Mouse (Mus musculus) MN1 (cell line): ENCODE results near the gene Ntn5.

Source experiments
- DNase-seq: peaks from one replicate; pipeline ENCODE4 v3.0.0-alpha.2; 2016; ENCODE audit warnings: low spot score

Gene Ntn5

DNA sequence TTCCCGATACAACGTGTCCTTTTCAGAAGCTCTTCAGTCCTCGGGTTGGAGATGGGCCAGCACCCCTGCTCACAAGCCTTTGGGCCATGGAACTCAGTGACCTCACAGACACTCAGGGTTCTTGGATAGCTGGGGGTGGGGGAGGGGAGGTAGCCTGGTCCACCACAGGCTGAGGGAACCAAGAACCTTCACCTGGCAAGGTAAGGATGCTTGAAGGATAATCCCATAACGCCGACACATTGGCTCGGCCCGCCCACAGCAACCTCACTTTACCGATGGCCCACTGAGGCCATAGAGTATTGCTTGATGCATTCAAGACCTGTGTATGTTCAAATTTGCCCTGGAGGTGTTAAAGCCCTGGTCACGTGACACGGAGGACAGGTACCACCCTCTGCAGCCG lies 41.9 kb downstream of the Ntn5 start, which contains the start of gene Spaca4:
Gene Spaca4 (minus strand): TSS at position 101 of the 400 bp plus-strand sequence.
- DNase-seq, result no peak

GRCm38 (mm10) chr7:45726419-45726818 lies 42.6 kb downstream of the Ntn5 start:
- DNase-seq, result no peak

DNA sequence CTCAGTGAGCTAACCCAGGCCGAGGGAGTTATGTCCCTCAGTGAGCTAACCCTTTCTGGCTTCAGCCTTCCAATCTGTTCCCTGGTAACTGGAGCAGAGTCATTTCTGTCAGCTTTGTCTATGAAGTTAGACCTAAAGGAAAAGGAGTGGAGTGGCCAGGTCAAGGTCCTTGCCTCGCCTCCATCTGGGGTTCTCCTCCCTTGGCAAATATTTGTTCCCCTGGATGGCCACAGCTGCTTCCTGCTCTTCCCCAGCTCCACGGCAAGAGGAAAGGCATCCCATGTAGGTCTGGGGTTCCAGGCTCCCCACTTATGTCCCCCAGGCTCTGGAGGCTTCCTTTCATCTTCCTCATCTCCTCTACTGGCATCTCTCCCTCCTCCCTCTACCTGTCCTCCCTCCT lies 43.8 kb downstream of the Ntn5 start:
- DNase-seq, result no peak

DNA sequence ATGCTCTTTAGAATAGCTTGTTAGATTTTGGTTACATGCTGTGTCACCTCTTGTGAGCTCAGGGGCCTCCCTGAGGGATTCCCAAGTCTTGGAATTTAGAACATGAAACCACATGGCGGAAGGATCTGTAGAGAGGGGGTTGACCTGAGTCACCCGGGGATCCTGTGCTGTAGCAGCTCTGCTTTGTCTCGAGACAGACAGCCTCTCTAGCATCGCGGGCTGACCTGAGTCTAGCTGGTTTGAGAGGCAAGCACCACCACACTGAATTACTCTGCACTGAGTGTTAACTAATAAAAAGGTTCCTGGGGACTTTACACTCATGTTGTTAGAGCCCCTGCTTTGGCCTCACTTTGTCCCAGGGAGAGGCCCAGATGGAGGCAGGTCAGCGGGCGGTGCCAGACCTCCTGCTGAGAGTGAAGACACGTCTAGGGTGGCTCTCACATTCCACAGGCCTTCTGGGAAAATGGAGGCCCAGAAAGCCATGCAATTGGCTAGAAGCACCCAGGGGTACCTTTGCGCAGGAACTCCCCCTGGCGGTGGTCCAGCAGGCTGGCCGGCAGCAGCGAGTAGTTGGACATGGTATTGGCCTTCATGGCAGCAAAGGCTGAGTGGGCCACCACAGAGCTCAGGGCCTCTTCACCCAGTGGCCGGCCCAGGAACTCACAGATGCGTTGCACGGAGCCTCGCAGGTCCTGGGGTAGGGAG lies 47.1 kb downstream of the Ntn5 start:
- DNase-seq, result no peak

DNA sequence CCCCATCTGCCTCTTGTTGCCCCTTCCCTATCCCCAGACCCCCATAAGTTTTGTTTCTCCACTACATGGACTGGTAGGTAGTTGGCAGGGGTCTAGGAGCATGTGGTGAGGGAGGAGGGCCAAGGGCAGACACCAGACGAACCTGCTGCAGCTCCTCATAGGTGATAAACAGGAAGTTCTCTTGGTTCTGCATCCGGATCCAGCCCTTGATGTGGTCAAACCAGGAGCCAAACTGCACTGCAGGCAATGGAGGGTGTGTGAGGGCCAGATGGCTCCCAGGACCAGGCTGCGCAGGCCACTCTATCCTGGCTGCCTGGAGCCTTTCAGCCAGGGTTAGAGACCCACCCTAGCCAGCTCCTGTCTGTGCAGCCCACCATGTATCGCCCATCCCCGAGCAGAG lies 49.7 kb downstream of the Ntn5 start:
- no peak for DNase-seq

GRCm38 (mm10) chr7:45739162-45739763 lies 55.4 kb downstream of the Ntn5 start:
- DNase-seq, result peak; percentile 86

DNA sequence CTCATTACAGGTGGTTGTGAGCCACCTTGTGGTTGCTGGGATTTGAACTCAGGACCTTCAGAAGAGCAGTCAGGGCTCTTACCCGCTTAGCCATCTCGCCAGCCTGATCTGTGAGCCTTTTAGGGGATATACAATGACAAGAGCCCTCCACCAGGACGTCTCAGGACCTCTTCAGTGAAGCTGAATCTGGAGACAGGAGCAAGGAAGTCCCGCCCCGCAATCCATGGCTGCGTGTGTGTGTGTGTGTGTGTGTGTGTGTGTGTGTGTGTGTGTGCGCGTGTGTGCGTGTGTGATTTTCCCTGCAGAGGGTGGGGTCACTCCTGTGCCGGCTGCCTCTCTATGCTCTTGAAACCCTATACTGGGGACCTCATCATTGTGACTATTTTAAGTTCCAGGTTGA lies 56.0 kb downstream of the Ntn5 start:
- DNase-seq, result no peak

- no peak for DNase-seq
Observed at GRCm38 (mm10) chr7:45741308-45741707, 57.5 kb downstream of the Ntn5 start.

DNA sequence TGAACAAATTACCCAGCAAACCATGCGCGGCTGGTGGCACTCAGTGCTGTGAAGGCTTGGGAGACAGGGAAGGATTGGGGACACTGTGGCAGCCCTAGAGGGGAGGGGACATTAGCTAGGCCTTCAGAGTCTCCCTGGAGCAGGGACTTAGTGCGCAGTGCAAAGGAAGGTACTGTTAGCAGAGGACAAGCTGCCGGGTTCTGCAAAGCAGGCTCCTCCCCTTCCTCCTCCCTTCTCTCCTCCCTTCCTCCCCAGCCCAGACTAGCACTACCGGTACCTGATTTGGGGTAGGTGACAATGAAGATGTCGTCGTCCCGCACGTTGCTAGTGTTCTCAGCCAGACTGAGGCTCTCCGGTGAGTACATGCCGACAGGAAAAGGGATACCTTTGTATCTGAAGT lies 58.0 kb downstream of the Ntn5 start:
- no peak for DNase-seq

DNA sequence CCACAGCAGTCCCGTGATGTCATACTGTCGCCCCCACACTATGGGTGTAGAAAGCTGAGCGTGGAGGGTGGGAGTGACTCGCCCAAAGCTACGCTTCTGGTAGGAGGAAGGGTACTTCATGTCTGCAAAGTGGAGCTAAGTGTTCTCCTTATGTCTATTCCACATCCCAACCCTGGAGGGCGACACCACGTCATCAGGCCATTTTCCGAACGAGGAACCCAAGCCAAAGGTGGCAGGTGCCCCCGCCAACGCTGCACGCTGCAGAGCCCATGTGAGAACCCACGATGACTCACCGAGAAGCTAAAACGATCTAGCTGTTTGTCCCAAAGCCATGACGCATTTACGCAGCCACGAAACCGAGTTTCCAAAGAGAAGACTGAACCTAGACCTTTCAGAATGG lies 58.5 kb downstream of the Ntn5 start:
- no peak for DNase-seq
